Mouse (Mus musculus): ENCODE results near the gene Dhrs2. TPM values are rescaled to one million over a fixed set of nuclear protein-coding genes. Genes with fewer than 3 reads are reported as not detected.

Gene Dhrs2
- total RNA-seq (2015) (not detected in 2 replicates), total RNA-seq (2017) (not detected in 2 replicates)

GRCm38 (mm10) chr14:55221707-55222106 is at the start of gene Dhrs2:
Gene Dhrs2, plus strand, starts transcription at chr14:55222007.
- no peak for ATAC-seq (replicated peaks; ENCODE audit: poor library complexity)

- ATAC-seq (replicated peaks; ENCODE audit: poor library complexity) = no peak
Observed at GRCm38 (mm10) chr14:55174164-55174563, 47.6 kb upstream of the Dhrs2 start.

- ATAC-seq (replicated peaks; ENCODE audit: poor library complexity) = peak; percentile 93
Observed at GRCm38 (mm10) chr14:55177274-55177673, 44.5 kb upstream of the Dhrs2 start.

GRCm38 (mm10) chr14:55180951-55181350 is 40.9 kb upstream of the Dhrs2 start:
- ATAC-seq (replicated peaks; ENCODE audit: poor library complexity) = no peak

GRCm38 (mm10) chr14:55183231-55183630 is 38.6 kb upstream of the Dhrs2 start:
- ATAC-seq (replicated peaks; ENCODE audit: poor library complexity) = no peak

- no peak for ATAC-seq (replicated peaks; ENCODE audit: poor library complexity)
Observed at GRCm38 (mm10) chr14:55184640-55185145, 37.1 kb upstream of the Dhrs2 start.

- no peak for ATAC-seq (replicated peaks; ENCODE audit: poor library complexity)
Observed at GRCm38 (mm10) chr14:55188491-55188890, 33.3 kb upstream of the Dhrs2 start.

GRCm38 (mm10) chr14:55189351-55189769 is 32.4 kb upstream of the Dhrs2 start:
- no peak for ATAC-seq (replicated peaks; ENCODE audit: poor library complexity)

- ATAC-seq (replicated peaks; ENCODE audit: poor library complexity) = 0 out of 2 replicates have a peak, but pooled peaks have one; percentile 38
Observed at GRCm38 (mm10) chr14:55193354-55193753, 28.5 kb upstream of the Dhrs2 start.

- ATAC-seq (replicated peaks; ENCODE audit: poor library complexity) = peak; percentile 63
Observed at GRCm38 (mm10) chr14:55193876-55194635, 27.8 kb upstream of the Dhrs2 start.

- no peak for ATAC-seq (replicated peaks; ENCODE audit: poor library complexity)
Observed at GRCm38 (mm10) chr14:55194786-55195185, 27.0 kb upstream of the Dhrs2 start.

GRCm38 (mm10) chr14:55197121-55197520 is 24.7 kb upstream of the Dhrs2 start:
- ATAC-seq (replicated peaks; ENCODE audit: poor library complexity) = peak; percentile 74

GRCm38 (mm10) chr14:55198187-55198586 is 23.6 kb upstream of the Dhrs2 start:
- ATAC-seq (replicated peaks; ENCODE audit: poor library complexity) = no peak

GRCm38 (mm10) chr14:55204544-55204943 is 17.3 kb upstream of the Dhrs2 start:
- no peak for ATAC-seq (replicated peaks; ENCODE audit: poor library complexity)

GRCm38 (mm10) chr14:55205045-55205750 is 16.6 kb upstream of the Dhrs2 start:
- peak; percentile 31; the same call in 1 of the 2 replicates for ATAC-seq (replicated peaks; ENCODE audit: poor library complexity)

- ATAC-seq (replicated peaks; ENCODE audit: poor library complexity) = no peak
Observed at GRCm38 (mm10) chr14:55208306-55208705, 13.5 kb upstream of the Dhrs2 start.

GRCm38 (mm10) chr14:55213621-55214020 is 8.2 kb upstream of the Dhrs2 start:
- ATAC-seq (replicated peaks; ENCODE audit: poor library complexity) = no peak

GRCm38 (mm10) chr14:55214507-55214906 is 7.3 kb upstream of the Dhrs2 start:
- peak; percentile 69 for ATAC-seq (replicated peaks; ENCODE audit: poor library complexity)

- ATAC-seq (replicated peaks; ENCODE audit: poor library complexity) = no peak
Observed at GRCm38 (mm10) chr14:55223172-55223571, 1.4 kb downstream of the Dhrs2 start.

- ATAC-seq (replicated peaks; ENCODE audit: poor library complexity) = no peak
Observed at GRCm38 (mm10) chr14:55234639-55235038, 12.8 kb downstream of the Dhrs2 start.

- ATAC-seq (replicated peaks; ENCODE audit: poor library complexity) = no peak
Observed at GRCm38 (mm10) chr14:55236685-55237084, 14.9 kb downstream of the Dhrs2 start.

- no peak for ATAC-seq (replicated peaks; ENCODE audit: poor library complexity)
Observed at GRCm38 (mm10) chr14:55242664-55243063, 20.9 kb downstream of the Dhrs2 start.

Measured in megakaryocyte progenitor cell, adult 5-6 weeks (primary cell).